Mouse (Mus musculus): ENCODE data around the gene Fyttd1.

GRCm38 (mm10) chr16:32865401-32865800, 11.9 kb upstream of the Fyttd1 start:
- no peak for TF ChIP-seq CTCF (IDR thresholded peaks at IDR 0.05; ENCODE audit: insufficient read depth, low read depth, low read length)
- TF ChIP-seq POLR2A (IDR thresholded peaks at IDR 0.05; ENCODE audit: insufficient read depth, low read depth, low read length) = no peak
